Mouse (Mus musculus) testis, postnatal 10 days (tissue): ENCODE data around the gene Gm8232.
"Not testable (repeated sequence)": the region's sequence is repeated elsewhere in the genome, so short reads cannot be mapped to it uniquely, and the experiment has no call there.

Experiments
- DNase-seq: peaks from one replicate; pipeline ENCODE4 v3.0.0; 2021; ENCODE audit warnings: low spot score

Gm8232 gene

GRCm38 (mm10) chr14:44433335-44433734 is at the start of gene Gm8232:
Gene Gm8232 (plus strand): TSS chr14:44433635.
- not testable (repeated sequence) for DNase-seq

- not testable (repeated sequence) for DNase-seq
Measured at GRCm38 (mm10) chr14:44384233-44384632, 49.2 kb upstream of the Gm8232 start.

GRCm38 (mm10) chr14:44410588-44410987 is 22.8 kb upstream of the Gm8232 start, which contains the start of gene Gm3371:
Gene Gm3371 (minus strand): TSS chr14:44410688.
- not testable (repeated sequence) for DNase-seq
